Mouse (Mus musculus) E14TG2a.4 (cell line): ENCODE measurements at regions not wholly inside any gene's neighbourhood (a gene's known extent, or its start where the extent isn't known, plus 50 kb on each side); places are given as distances from the start of the nearest gene placed in this dataset.

Experiments used
- CTCF ChIP-seq: conservative IDR thresholded peaks from 2 replicates; pipeline ENCODE4 v1.5.1; 2014; ENCODE audit warnings: low read length
- NANOG ChIP-seq: IDR thresholded peaks from 2 replicates; pipeline ENCODE4 v1.6.1; 2014; ENCODE audit warnings: borderline replicate concordance, low read length, mixed read lengths
- POU5F1 ChIP-seq: IDR thresholded peaks from 2 replicates; pipeline ENCODE4 v1.6.1; 2014; ENCODE audit warnings: low read length, borderline replicate concordance

DNA sequence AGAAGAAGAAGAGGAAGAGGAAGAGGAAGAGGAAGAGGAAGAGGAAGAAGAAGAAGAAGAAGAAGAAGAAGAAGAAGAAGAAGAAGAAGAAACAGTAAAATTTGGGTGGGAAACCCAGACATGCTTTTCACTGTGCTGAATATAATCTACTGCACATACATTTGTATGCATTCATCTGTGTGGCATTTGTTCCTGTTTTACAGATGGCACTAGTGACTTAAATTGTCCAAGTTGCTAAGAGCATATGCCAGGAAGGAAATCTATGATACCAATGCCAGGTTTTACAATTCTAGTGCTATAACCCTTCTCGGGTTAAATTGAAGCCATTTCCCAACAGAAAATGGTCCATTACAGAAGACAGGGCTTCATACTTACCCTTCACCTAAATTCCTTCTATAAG is 291.7 kb upstream of the Klf6 start:
- no peak for TF ChIP-seq CTCF
- TF ChIP-seq POU5F1, result no peak
- TF ChIP-seq NANOG, result no peak
